Mouse (Mus musculus) stomach, postnatal 0 days (tissue): Measurements from ENCODE around the gene Rnf41.

Source experiments
- CTCF ChIP-seq: IDR thresholded peaks from 2 replicates; pipeline ENCODE4 v1.5.1; 2016; ENCODE audit warnings: antibody characterized with exemption, low read depth, mild to moderate bottlenecking, moderate library complexity
- EP300 ChIP-seq: optimal IDR thresholded peaks from 2 replicates; pipeline ENCODE3; 2016; ENCODE audit warnings: antibody characterized with exemption

DNA sequence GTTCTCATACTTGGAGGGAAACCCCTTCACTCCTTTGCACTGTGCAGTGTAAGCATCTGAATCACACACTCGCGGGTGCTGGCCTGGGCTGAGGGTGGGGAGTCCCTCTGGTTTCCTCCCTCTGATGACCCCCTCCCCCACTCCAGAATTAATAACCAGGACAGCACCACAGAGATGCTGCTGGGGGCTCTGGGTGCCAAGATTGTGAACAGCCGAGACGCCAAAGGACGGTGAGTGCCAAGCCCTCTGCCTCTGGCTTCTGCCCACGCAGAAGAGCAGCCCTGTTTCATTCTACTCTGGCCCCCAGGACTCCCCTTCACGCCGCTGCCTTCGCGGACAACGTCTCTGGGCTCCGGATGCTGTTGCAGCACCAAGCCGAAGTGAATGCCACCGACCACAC is 22.5 kb upstream of the Rnf41 start:
- TF ChIP-seq EP300: no peak
- no peak for TF ChIP-seq CTCF
